Mouse (Mus musculus): ENCODE data around the gene Mrps18b. TPM values are rescaled to one million over a fixed set of nuclear protein-coding genes. Genes with fewer than 3 reads are reported as not detected.

Mrps18b gene
- total RNA-seq, 4 experiments from 2014 or later: 57.4 to 60.4 (median 58.1) TPM

GRCm38 (mm10) chr17:35918276-35919059 is 2.3 kb upstream of the Mrps18b start:
- DNase-seq (ENCODE audit: low spot score in 2 of 2): no peak

- DNase-seq (ENCODE audit: low spot score in 2 of 2): no peak
Measured at GRCm38 (mm10) chr17:35917463-35918251, 1.5 kb upstream of the Mrps18b start.

GRCm38 (mm10) chr17:35917143-35917462 is 914 bp upstream of the Mrps18b start:
- no peak for DNase-seq (ENCODE audit: low spot score in 2 of 2)

GRCm38 (mm10) chr17:35915538-35916296 is 472 bp downstream of the Mrps18b start:
- DNase-seq (ENCODE audit: low spot score in 2 of 2): no peak

- DNase-seq (ENCODE audit: low spot score in 2 of 2): no peak
Measured at GRCm38 (mm10) chr17:35914975-35915374, 1.2 kb downstream of the Mrps18b start.

- DNase-seq (ENCODE audit: low spot score in 2 of 2): peak; percentile 88 to 91
Measured at GRCm38 (mm10) chr17:35909919-35910369, 6.2 kb downstream of the Mrps18b start, which contains the start of gene Atat1. Atat1 (minus strand) TSS chr17:35910075.

GRCm38 (mm10) chr17:35909186-35909918 is 6.8 kb downstream of the Mrps18b start:
- no peak for DNase-seq (ENCODE audit: low spot score in 2 of 2)

- no peak for DNase-seq (ENCODE audit: low spot score in 2 of 2)
Measured at GRCm38 (mm10) chr17:35907609-35908008, 8.6 kb downstream of the Mrps18b start.

- DNase-seq (ENCODE audit: low spot score in 2 of 2): no peak
Measured at GRCm38 (mm10) chr17:35905587-35905986, 10.6 kb downstream of the Mrps18b start.

- DNase-seq (ENCODE audit: low spot score in 2 of 2): no peak
Measured at GRCm38 (mm10) chr17:35903992-35904355, 12.2 kb downstream of the Mrps18b start.

- no peak for DNase-seq (ENCODE audit: low spot score in 2 of 2)
Measured at GRCm38 (mm10) chr17:35903343-35903991, 12.7 kb downstream of the Mrps18b start.

- DNase-seq (ENCODE audit: low spot score in 2 of 2): no peak
Measured at GRCm38 (mm10) chr17:35900636-35901035, 15.6 kb downstream of the Mrps18b start.

GRCm38 (mm10) chr17:35897644-35898573 is 18.3 kb downstream of the Mrps18b start:
- peak in 1 of 2 experiments; percentile 30 for DNase-seq (ENCODE audit: low spot score in 2 of 2)

GRCm38 (mm10) chr17:35896781-35897643 is 19.2 kb downstream of the Mrps18b start, which contains the start of gene 2310061I04Rik:
2310061I04Rik (minus strand) TSS chr17:35897431.
- peak; percentile 85 to 92 for DNase-seq (ENCODE audit: low spot score in 2 of 2)

- no peak for DNase-seq (ENCODE audit: low spot score in 2 of 2)
Measured at GRCm38 (mm10) chr17:35887725-35888124, 28.5 kb downstream of the Mrps18b start.

- DNase-seq (ENCODE audit: low spot score in 2 of 2): no peak
Measured at GRCm38 (mm10) chr17:35883777-35884176, 32.4 kb downstream of the Mrps18b start.

- no peak for DNase-seq (ENCODE audit: low spot score in 2 of 2)
Measured at GRCm38 (mm10) chr17:35882924-35883323, 33.3 kb downstream of the Mrps18b start.

Data from gastrocnemius, adult 8-10 months (tissue).